Mouse (Mus musculus) midbrain, embryonic 15.5 days (tissue): ENCODE measurements around the gene Trmt2b. TPM values are rescaled to one million over a fixed set of nuclear protein-coding genes. Genes with fewer than 3 reads are reported as not detected.
"Not testable (repeated sequence)": the region's sequence is repeated elsewhere in the genome, so short reads cannot be mapped to it uniquely, and the experiment has no call there.

ENCODE experiments used
- ATAC-seq: fragments of 200-750 bp; cut with Nextera tagmentation; replicated peaks from 2 replicates; pipeline ENCODE4 v1.8.0; 2017; ENCODE audit warnings: moderate TSS enrichment
- H3K27ac ChIP-seq: fragments of 300-500 bp; sonication (generic); 2 replicates; pipeline ENCODE4 v1.5.1; 2015; ENCODE audit warnings: mild to moderate bottlenecking, inconsistent platforms
- H3K27me3 ChIP-seq: fragments of 300-500 bp; sonication (generic); replicated peaks from 2 replicates; pipeline ENCODE4 v1.6.1; 2015; ENCODE audit warnings: inconsistent platforms
- H3K36me3 ChIP-seq: fragments of 300-500 bp; sonication (generic); replicated peaks from 2 replicates; pipeline ENCODE4 v1.6.1; 2015; ENCODE audit warnings: inconsistent platforms
- H3K4me1 ChIP-seq: fragments of 300-500 bp; sonication (generic); 2 replicates; pipeline ENCODE4 v1.6.1; 2015; ENCODE audit warnings: inconsistent platforms
- H3K4me2 ChIP-seq: fragments of 300-500 bp; sonication (generic); 2 replicates; pipeline ENCODE4 v1.6.1; 2015; ENCODE audit warnings: inconsistent platforms, mild to moderate bottlenecking, moderate library complexity
- H3K4me3 ChIP-seq: fragments of 300-500 bp; sonication (generic); 2 replicates; pipeline ENCODE4 v1.5.1; 2015; ENCODE audit warnings: mild to moderate bottlenecking, inconsistent platforms
- H3K9ac ChIP-seq: fragments of 300-500 bp; sonication (generic); 2 replicates; pipeline ENCODE4 v1.6.1; 2015; ENCODE audit warnings: mild to moderate bottlenecking, inconsistent platforms
- H3K9me3 ChIP-seq: fragments of 300-500 bp; sonication (generic); 2 replicates; pipeline ENCODE4 v1.6.1; 2016; ENCODE audit warnings: inconsistent platforms
- WGBS: fragments of 180-500 bp; shearing (Covaris S2); methylation state at CpG from one replicate; pipeline ENCODE4 v1.1.7; 2015; ENCODE audit warnings: mixed read lengths; 5-methylcytosine and 5-hydroxymethylcytosine counted together
- polyA plus RNA-seq: library from polyadenylated mRNA; unstranded; fragments of >200 nt; fragmentation: Nextera tagmentation; extraction: Ambion mirVana; gene quantifications from 2 replicates; pipeline ENCODE4 v1.2.1, GENCODE M21; 2015

Gene Trmt2b
- polyA plus RNA-seq, 1 experiment from 2014 or later = 4.8 TPM

DNA sequence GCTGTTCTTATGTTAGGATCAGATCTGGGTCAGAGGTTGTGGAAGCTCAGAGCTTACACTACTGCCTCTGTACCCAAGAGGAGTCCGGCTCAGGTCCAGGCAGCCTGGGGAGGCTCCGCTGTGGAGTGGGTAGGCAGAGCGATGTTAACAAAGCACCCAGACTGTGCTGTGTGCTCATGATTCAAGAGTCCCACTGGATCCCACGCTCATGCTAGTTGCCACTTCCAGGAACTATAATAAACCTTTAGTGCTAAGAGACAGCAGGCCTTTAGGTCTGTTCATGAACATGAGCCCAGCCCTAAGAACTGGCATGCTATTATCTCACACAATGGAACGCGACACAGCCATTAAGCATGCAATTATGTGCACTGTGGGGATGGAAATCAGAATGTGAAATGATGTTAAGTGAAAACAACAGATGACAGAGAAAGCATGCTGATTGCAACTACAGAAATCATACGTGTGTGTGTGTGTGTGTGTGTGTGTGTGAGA lies 65.6 kb downstream of the Trmt2b start:
- WGBS = 66% methylated on average over 7 of the region's 7 CpGs
- no peaks in the 10 kb centered on the region for H3K36me3 ChIP-seq
- no peaks in the 10 kb centered on the region for H3K9me3 ChIP-seq
- H3K4me3 ChIP-seq = no peak overlapping the region
- no peak for ATAC-seq
- H3K27ac ChIP-seq = no peak overlapping the region
- no peak overlapping the region for H3K4me2 ChIP-seq
- no peak overlapping the region for H3K9ac ChIP-seq
- H3K27me3 ChIP-seq = no peaks in the 10 kb centered on the region
- no peaks in the 10 kb centered on the region for H3K4me1 ChIP-seq

DNA sequence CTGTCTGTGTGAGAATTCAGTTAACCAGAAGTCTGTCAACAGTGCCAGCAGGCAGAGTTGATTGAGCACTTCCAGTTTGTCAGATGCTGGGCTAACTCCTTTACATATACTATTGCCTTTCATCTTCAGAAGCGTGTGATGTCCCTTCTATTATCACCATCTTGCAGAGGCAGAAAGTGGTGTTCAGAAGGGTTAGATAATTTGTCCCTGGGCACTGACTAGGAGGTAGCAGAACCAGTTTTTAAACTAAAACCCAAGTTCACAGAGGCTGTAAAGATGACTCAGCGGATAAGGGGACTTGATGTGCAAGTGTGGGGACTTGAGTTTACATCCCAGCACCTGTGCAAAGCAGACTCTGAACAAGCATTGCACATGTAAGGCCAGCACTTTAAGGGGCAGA lies 68.3 kb downstream of the Trmt2b start:
- WGBS = 82% methylated on average over 2 of the region's 2 CpGs
- H3K9ac ChIP-seq = no peak overlapping the region

DNA sequence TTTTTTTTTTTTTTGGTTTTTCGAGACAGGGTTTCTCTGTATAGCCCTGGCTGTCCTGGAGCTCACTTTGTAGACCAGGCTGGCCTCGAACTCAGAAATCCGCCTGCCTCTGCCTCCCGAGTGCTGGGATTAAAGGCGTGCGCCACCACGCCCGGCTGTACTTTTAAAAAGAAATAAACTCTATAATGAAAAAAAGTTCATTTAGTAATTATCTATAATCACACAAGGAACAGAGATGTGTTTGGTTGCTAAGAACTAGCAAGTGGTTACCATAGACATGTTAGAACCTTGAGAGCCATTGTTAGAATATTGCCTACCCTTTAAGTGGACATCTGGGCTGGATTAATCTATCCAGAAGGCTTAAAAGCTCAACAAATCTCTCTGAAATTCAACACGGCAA lies 89.6 kb downstream of the Trmt2b start, which contains the start of gene Arl13a:
Arl13a (plus strand) TSS at position 301 of the 400 bp plus-strand sequence.
- not testable (repeated sequence) for H3K4me3 ChIP-seq, H3K36me3 ChIP-seq, H3K27ac ChIP-seq, H3K9ac ChIP-seq, H3K27me3 ChIP-seq, H3K4me1 ChIP-seq, ATAC-seq, H3K9me3 ChIP-seq, H3K4me2 ChIP-seq
- 96% methylated on average over 7 of the region's 9 CpGs for WGBS

More for the DNA sequence above, 68.3 kb downstream of the Trmt2b start:
- Histone ChIP-seq H3K4me1 (no peaks in the 10 kb centered on the region), H3K27me3 (no peaks in the 10 kb centered on the region), H3K36me3 (no peaks in the 10 kb centered on the region), H3K4me2 (no peak overlapping the region), H3K27ac (no peak overlapping the region), H3K4me3 (no peak overlapping the region), H3K9me3 (no peaks in the 10 kb centered on the region)
- no peak for ATAC-seq

DNA sequence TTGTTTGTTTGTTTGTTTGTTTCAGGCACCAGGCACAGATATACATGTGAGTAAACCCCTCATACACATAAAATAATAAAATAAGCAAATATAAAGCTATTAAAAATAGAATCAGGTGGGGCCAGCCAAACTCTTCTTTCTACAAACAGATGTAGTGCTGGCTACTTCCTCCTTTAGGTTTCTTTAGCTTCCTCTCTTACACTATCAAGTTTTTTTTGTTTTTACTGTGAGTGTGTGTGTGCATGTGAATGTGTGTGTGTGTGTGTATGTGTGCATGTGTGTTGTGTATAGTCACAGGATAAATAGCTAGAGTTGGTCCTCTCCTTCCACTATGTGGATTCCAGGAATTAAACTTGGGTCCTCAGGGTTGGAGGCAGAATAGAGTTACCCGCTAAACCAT lies 102.1 kb downstream of the Trmt2b start:
- Histone ChIP-seq H3K27me3 (no peaks in the 10 kb centered on the region), H3K36me3 (no peaks in the 10 kb centered on the region), H3K4me2 (no peak overlapping the region), H3K9ac (no peak overlapping the region), H3K4me3 (no peak overlapping the region), H3K9me3 (no peaks in the 10 kb centered on the region), H3K27ac (no peak overlapping the region), H3K4me1 (no peaks in the 10 kb centered on the region)
- ATAC-seq = no peak
- 96% methylated on average over 1 of the region's 1 CpGs for WGBS

Other genes starting within 250 kb of the Trmt2b start
- gene Cstf2, start 217.8 kb downstream of the Trmt2b start, polyA plus RNA-seq = 64.5 and 70.5 TPM in 2 replicates
- gene Xkrx, start 114.9 kb downstream of the Trmt2b start, polyA plus RNA-seq = 1.0 and 1.2 TPM in 2 replicates
- gene Arl13a, start 89.5 kb downstream of the Trmt2b start, polyA plus RNA-seq = not detected in 2 replicates
- 0.10 and 0.14 TPM in 2 replicates for gene Nox1, start 55.0 kb downstream of the Trmt2b start, polyA plus RNA-seq
- 116 and 120 TPM in 2 replicates for gene Tmem35a, start 18.2 kb upstream of the Trmt2b start, polyA plus RNA-seq
- gene Cenpi, start 31.1 kb upstream of the Trmt2b start, polyA plus RNA-seq = 5.2 and 6.3 TPM in 2 replicates
- gene Drp2, start 127.6 kb upstream of the Trmt2b start, polyA plus RNA-seq = 23.1 and 27.0 TPM in 2 replicates
- 0.31 and 0.41 TPM in 2 replicates for gene Taf7l, start 199.5 kb upstream of the Trmt2b start, polyA plus RNA-seq